Mouse (Mus musculus): Measurements from ENCODE around the gene Rnf31.

Rnf31 gene

GRCm38 (mm10) chr14:55591331-55591891, at the start of gene Rnf31:
TSS of gene Rnf31 (plus strand) at chr14:55591708.
- DNase-seq: peak; percentile 95

GRCm38 (mm10) chr14:55542268-55542667, 49.2 kb upstream of the Rnf31 start:
- no peak for DNase-seq

- no peak for DNase-seq
These were observed 47.2 kb upstream of the Rnf31 start for GRCm38 (mm10) chr14:55544334-55544733.

- DNase-seq: no peak
These were observed 41.3 kb upstream of the Rnf31 start for GRCm38 (mm10) chr14:55550191-55550590.

- no peak for DNase-seq
These were observed 40.2 kb upstream of the Rnf31 start for GRCm38 (mm10) chr14:55551347-55551746.

GRCm38 (mm10) chr14:55551794-55552193, 39.7 kb upstream of the Rnf31 start:
- no peak for DNase-seq

- no peak for DNase-seq
These were observed 36.9 kb upstream of the Rnf31 start for GRCm38 (mm10) chr14:55554635-55555034.

- DNase-seq: no peak
These were observed 35.7 kb upstream of the Rnf31 start for GRCm38 (mm10) chr14:55555788-55556187.

GRCm38 (mm10) chr14:55557003-55557402, 34.5 kb upstream of the Rnf31 start:
- peak; percentile 87 for DNase-seq

GRCm38 (mm10) chr14:55557587-55557986, 33.9 kb upstream of the Rnf31 start:
- peak; percentile 26 for DNase-seq

GRCm38 (mm10) chr14:55558740-55559448, 32.6 kb upstream of the Rnf31 start:
- no peak for DNase-seq

GRCm38 (mm10) chr14:55559799-55560201, 31.7 kb upstream of the Rnf31 start, which contains the start of gene Dcaf11:
TSS of gene Dcaf11 (plus strand) at chr14:55560006.
- peak; percentile 94 for DNase-seq

- DNase-seq: peak; percentile 97
These were observed 31.1 kb upstream of the Rnf31 start, which contains the start of gene A730061H03Rik for GRCm38 (mm10) chr14:55560202-55561073. TSS of gene A730061H03Rik (minus strand) at chr14:55560406.

GRCm38 (mm10) chr14:55561860-55562259, 29.6 kb upstream of the Rnf31 start:
- DNase-seq: peak; percentile 35

- DNase-seq: no peak
These were observed 28.3 kb upstream of the Rnf31 start for GRCm38 (mm10) chr14:55563249-55563648.

GRCm38 (mm10) chr14:55565748-55566147, 25.8 kb upstream of the Rnf31 start:
- no peak for DNase-seq

GRCm38 (mm10) chr14:55567496-55567895, 24.0 kb upstream of the Rnf31 start:
- peak; percentile 42 for DNase-seq

GRCm38 (mm10) chr14:55570588-55570987, 20.9 kb upstream of the Rnf31 start:
- no peak for DNase-seq

GRCm38 (mm10) chr14:55571760-55572159, 19.7 kb upstream of the Rnf31 start:
- DNase-seq: no peak

- DNase-seq: no peak
These were observed 16.2 kb upstream of the Rnf31 start, which contains the start of gene Fitm1 for GRCm38 (mm10) chr14:55575302-55575701. TSS of gene Fitm1 (plus strand) at chr14:55575617.

GRCm38 (mm10) chr14:55575711-55576110, 15.8 kb upstream of the Rnf31 start:
- DNase-seq: peak; percentile 53

- DNase-seq: peak; percentile 27
These were observed 15.1 kb upstream of the Rnf31 start for GRCm38 (mm10) chr14:55576376-55576775.
